Mouse (Mus musculus): ENCODE measurements at regions not wholly inside any gene's neighbourhood (a gene's known extent, or its start where the extent isn't known, plus 50 kb on each side); places are given as distances from the start of the nearest gene placed in this dataset.
A peak's percentile ranks its signal among the peaks of the same experiment; 100 is the strongest.

DNA sequence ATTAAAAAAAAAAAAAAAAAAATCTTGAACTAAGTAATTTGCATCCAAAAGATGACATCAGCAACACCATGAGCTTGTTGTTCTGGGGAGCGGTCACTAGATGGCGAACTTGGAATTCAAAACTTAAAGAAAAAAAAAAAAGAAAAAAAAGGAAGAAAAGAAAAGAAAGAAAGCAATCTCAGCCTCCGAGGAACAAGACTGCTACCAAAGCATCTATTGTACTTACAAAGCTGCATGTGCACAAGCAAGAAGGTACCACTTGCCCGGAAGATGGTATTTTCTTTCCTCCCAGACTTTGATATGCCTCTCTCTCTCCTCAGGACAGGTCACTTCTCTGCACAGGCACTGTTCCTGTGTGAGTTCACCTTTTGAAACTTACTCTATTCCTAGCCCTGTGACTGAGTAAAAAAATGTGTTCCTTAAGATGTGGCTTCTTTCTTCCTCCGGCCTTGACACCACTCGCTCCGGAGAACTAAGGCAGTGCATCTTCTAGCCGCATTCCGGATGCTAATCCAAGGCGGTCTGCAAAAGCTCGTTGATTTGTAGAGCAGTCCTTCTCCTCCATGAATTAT, 114.2 kb upstream of the Veph1 start:
- DNase-seq = peak; percentile 3

- no peak for DNase-seq
These were observed 112.2 kb upstream of the Veph1 start for GRCm38 (mm10) chr3:66408791-66409190.

- DNase-seq = no peak
These were observed 109.0 kb upstream of the Veph1 start for GRCm38 (mm10) chr3:66405645-66406044.

DNA sequence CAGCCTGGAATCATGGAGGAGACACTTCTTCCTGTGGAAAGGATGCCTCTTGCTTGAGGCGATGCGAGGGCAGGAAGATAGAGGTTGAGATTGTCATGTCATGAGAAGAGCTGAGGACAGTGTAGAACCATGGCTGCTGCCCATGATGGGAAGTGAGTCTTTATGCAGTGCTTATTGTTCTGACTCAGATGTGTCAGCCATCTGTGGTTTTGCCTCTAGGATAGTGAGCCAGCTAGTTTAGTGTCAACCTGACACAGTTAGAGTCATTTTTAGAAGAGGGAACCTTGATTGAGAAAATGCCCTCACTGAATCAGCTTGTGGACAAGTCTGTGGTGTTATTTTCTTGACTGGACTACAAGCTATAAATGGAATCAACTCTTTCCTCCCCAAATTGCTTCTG, 107.1 kb upstream of the Veph1 start:
- DNase-seq = no peak

GRCm38 (mm10) chr3:66400791-66401568, 104.3 kb upstream of the Veph1 start:
- DNase-seq = no peak

GRCm38 (mm10) chr3:66398214-66399150, 101.8 kb upstream of the Veph1 start:
- DNase-seq = peak; percentile 7

GRCm38 (mm10) chr3:66375088-66375910, 78.7 kb upstream of the Veph1 start:
- no peak for DNase-seq

DNA sequence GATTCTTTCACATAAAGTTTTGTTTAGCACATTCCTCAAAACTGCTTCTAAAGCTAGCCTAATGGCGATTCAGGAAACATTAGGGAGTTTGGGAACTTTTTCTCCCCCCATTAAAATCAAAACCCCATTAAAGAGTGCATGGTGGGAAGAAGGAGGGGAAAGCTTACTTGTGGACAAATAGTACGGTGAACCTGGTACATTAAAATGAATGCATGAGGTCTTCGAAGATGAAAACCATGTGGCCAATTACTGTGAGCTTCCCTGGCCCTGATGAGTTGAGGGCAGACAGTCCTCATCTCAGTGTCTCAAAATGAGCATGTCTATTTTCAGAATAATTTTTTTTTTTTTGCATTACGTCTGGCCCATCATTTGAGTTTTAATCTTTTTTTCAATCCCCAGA, 78.0 kb upstream of the Veph1 start:
- no peak for DNase-seq

- DNase-seq = no peak
These were observed 77.4 kb upstream of the Veph1 start for GRCm38 (mm10) chr3:66373807-66374575.

Measured in cerebellum, adult 8-10 months (tissue).